Mouse (Mus musculus): ENCODE results near the gene Ubqln1.

DNA sequence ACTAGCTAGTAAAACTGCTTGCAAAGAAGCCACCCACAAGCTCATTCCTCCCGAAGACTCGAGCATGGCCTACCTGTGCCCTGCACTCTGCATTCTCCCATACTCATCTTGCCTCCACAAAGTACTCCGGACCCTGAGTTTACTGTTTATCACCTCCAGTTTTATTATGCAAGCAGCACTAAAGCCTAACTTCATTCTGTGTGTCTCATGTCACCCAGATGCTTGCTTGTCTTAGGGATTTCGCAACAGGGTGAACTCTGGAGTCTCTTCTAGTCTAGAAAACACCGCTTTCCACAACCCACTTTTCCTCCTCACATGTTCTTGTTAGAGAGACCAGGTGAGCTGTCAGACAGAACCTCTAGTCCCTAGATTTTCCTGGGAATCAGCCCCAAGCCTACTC, 33.5 kb upstream of the Ubqln1 start:
- TF ChIP-seq MAFK (IDR thresholded peaks at IDR 0.05; ENCODE audit: insufficient read depth, low read depth, low read length) (no peak), ZNF384 (IDR thresholded peaks at IDR 0.05; ENCODE audit: low read depth, low read length) (no peak)

Data from ES-E14 (cell line).